Mouse (Mus musculus) lung, postnatal 14 days (tissue): ENCODE data around the gene Poc1a.

Source experiments
- DNase-seq: peaks from one replicate; pipeline ENCODE4 v3.0.0; 2021

The Poc1a gene

DNA sequence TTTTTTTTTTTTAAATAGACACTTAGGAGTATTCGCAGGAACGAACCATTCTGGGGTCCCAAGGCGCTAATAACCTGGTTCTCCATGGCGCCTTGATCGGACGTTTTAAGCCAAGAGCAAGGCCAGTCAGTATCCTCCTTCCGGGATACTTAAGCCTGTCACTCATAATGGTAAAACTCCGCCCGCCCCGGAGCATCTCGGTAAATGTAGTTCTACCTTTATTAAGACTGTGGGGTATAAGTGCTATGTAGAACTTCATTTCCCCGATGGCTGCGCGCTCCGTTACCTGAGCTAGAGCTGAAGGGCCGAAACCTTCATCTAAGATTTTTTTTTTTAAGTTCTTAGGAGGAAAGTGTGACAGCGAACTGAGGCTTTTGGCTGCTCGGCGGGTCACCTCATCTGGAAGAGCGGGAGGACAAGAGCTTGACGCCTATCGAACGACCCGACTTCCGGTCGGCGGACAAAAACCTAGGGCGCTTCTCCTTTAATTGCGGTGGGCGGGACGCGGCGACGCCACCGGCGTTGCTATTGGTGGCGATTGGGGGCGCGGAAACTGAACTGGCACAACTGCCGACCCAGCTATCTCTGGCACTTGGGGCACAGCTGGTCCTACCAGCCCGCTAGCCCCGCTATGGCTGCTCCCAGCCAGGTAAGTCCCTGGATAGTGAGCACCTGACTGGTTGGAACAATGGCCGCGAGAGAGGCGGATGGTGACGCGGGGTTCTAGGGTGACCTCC is at the start of gene Poc1a:
Gene Poc1a, plus strand, starts transcription at position 254 of the 737 bp plus-strand sequence.
- peak; percentile 94 for DNase-seq

DNA sequence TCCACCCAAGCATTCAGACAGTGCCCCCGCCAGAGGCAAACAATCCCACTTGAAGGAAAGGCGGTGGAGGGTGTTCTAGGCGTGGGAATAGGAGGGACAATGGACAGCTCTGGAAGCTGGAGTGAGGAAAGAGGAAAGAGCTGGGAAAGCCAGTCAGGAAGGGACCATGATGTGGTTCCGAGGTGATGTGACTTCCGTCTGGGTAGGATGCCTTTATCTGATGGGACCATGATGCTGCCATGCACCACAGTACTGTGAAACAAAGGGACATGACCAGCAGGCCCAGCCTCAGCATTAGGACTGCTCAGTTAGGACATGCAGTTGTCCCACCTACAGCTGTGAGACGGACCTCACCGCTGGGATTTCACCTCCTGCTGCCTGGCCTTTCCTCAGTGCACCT is 49.6 kb upstream of the Poc1a start:
- no peak for DNase-seq

DNA sequence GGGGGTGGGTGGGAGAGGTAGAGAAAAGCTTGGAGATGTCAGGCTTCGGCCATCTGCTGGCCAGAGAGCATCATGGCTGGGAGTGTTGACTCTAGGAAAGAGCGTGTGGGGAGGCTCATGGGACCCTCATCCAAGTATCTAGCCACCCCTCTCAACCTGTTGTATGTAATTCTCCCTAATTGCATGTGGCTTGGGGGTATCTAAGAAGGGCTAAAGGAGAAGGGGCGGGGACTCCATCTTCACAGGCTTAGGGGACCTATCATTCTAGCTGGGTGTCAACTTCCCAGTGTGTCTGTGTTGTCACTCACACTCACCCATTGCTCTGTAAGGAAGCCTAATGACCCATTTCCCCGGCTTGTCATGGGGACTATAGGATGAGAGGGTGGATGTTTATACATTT is 49.0 kb upstream of the Poc1a start:
- DNase-seq = no peak

DNA sequence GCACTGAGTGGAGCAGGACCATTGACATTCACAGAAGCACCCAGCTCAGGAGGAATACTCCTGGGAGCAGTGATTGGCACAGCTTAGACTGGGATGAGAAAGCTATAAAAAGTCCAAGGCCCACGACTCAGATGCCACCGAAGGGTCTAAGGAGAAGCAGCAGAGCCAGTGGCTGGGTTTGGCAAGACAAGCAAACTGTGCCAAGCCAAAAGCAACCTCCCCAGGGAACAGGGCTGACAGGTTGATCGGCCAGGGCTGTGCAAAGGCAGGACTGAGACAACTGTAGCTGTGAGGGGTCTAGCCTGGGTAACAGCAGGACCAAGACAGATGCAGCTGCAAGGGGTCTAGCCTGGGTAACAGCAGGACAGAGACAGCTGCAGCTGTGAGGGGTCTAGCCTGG is 47.9 kb upstream of the Poc1a start:
- no peak for DNase-seq

DNA sequence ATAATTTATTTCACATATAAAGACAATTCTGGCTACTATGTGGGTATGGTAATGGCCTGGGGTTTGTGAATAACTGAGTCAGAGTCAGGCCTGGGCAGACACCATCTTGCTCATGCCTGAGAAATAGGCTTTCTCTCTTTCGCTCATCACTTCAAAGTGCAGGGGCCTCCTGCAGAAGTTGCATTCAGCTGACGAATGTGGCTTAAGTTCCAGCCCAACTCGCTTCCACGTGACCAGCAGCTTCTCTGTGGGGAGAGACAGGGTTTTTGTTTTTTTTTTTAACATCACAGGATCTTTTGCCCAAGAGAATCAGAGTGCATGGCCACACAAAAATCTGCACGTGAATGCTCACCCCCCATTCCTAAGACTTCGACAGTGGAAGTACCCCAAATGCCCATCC is 46.9 kb upstream of the Poc1a start:
- no peak for DNase-seq

DNA sequence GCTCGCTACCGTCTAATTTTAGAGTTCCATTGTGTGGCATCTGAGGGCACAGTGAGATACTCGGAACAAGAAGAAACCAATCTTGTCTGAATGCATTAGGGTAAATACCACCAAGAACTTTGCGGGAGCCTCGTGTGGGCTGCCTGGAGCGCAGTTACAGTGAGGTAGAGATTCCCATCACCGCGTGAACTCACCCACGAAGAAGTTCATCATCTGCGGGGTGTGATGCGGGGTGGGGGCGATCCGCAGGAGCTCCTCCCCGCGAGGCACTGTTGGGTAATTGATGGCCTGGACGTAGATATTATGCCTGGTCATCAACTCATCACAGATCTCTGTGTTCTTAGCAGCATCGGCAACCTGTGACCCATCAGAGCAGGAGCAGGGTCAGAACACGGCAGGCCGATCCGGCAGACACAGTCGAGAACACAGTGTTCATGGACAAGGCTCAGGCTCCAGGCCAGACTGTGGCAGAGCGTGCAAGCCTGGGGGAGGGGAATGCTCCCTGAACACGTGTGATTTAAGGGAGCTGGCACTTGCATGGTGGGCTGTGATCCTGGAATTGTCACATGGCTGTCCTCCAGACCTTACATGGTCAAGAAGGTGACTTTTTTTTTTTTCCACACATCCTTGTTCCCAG is 45.5 kb upstream of the Poc1a start:
- DNase-seq = no peak

DNA sequence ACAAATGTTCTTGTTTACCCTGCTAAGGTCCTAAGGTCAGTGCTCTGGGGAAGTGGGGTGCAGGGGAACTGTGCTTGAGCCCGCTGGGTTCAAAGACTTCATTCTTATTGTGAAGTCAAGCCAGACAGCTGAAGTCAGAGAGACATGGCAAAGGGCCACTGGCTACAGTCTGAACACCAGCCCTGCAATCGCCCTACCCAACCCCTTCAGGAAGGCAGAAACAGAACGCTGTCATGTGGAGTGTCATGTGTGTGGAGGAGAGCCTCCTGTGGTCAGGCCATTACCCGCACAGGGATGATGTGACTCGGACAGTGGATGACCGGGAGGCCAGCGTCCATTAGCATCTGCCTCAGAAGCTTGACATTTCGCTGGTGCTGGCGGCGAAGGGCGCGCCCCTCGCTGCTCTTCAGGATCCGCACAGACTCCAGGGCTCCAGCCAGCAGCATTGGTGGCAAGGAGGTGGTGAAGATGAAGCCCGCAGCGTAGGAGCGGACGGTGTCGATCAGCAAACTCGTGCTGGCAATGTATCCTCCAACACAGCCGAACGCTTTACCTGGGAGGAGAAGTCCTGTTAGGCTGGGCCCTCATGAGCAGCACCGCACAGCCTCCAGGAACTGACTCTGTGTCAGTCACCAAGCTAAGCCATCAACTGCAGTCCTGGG is 44.6 kb upstream of the Poc1a start:
- no peak for DNase-seq

DNA sequence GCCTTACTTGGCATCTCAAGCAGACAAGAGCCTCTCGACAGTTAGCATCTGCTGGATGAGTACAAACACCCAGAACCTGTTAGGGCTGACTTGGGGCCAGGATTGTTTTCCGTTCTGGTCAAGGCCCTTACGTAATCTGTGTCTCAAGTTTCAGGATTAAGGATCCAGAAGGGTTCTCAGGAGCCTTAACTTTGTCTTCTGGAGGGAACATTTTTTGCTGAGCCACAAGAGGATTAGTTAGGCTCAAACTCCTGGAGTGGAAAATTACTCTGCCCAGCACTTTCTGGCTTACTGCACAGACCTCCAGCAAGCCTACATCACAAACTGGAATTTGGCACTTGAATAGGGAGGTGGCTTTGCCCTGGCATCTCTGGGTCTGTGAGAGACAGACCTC is 44.0 kb upstream of the Poc1a start:
- DNase-seq = peak; percentile 66

DNA sequence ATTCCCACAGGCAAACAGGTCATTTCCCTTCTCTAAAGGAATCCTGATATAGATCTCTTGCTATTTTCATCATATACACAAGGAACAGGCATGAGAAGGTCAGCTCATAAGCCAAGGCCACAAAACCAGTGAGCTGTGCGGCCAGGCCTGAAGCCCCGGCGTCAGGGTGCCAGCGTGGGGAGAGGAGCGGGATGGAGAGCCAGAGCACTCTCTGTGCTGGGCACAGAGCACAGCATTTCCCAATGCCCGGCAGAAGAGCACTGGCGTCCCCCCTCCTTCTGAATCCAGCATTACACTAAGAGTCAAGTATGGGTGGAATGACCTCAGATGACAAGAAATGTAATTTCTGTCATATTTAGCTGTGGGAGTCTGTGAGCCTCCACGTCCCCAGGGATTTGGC is 43.5 kb upstream of the Poc1a start:
- DNase-seq = no peak

DNA sequence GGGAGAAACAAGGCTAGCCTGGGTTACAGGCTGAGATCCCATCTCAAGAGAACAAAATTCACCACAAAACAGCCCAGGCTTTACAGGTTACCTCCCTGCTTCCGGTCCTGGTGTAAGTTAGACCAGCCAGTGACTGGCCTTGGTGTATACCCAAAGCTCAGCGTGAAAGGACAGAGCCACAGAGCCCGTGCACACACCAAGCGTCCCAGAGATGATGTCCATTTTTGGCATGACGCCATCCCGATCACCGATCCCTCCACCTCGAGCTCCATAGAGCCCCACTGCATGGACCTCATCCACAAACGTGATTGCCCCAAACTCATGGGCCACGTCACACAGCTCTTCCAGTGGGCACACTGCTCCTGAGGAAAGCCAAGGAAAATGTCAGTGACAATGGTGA is 43.0 kb upstream of the Poc1a start:
- no peak for DNase-seq

DNA sequence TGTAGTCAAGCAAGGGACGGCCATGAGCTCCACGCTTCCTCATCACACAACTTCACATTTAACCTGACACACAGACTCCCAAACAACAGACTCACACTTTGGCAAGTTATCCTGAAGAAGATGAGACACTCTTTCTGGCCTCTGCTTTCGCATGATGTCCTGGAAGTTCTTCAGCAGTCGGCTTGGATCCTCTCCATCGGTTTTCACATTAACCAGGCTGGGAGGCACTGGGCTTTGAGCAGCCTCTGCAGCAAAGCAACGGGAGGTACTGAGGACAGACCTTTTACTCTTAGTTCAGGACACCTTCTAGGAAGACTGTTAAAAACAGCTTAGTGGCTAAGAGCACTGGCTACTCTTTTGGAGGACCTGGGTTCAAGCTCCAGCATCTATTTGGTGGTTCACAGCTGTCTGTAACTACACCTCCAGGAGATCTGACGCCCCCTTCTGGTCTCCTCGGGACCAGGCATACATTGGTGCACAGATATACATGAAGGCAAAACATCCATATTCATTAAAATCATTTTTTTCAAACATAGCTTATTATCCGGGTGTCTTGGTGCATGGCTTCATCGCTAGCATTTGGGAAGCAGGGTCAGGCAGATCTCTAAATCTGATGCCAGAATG is 39.2 kb upstream of the Poc1a start:
- no peak for DNase-seq

DNA sequence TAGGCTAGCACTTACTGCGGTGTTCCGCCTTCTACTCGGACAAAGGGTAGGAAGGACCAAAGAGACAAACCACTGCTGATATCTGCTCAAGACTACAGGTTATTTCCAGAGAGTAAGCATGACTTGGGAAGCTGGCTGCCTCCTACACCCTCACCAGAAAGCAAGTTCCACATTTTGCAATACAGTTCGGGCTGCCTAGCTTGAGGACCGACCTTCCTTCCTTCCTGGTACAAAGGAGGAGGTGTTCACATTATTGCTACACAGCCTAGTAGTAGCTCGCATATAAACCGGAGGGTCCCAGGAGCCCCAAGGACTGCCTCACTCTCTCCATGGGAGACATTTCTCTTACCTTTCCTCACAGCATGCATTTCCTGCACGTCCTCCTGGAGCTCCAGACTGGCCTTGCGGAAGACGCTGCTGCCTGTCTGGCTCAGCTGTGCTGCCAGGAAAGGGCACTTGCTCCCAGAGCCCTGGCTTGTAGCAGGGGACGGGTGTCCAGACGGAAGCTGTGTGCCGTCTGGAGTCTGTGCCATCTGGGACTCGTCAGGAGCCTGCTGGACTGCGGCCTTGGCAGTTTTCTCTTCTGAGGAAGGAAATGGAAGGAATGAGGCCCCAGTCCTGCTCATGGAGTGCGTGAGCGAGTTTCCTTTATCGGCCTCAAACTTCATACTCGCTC is 37.9 kb upstream of the Poc1a start:
- DNase-seq = peak; percentile 59

DNA sequence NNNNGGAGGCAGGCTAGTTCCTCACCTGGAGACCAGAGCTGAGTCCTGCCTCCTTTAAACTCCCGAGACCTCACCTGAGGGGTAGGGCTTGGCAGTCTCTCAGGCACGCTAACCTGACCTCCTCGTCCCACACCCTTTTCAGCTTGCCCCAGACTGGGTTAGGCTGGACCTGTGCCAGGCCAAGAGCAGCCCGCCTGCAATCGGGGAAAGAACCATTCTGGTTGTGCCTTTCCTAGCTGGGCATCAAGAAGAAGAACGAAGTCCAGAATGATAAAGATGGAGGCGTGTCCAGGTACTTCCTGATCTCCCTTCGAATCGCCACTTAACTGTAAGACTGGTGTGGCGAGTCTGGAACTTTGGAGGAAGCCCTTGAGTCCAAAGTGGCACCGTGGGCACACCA is 31.3 kb upstream of the Poc1a start:
- peak; percentile 62 for DNase-seq

DNA sequence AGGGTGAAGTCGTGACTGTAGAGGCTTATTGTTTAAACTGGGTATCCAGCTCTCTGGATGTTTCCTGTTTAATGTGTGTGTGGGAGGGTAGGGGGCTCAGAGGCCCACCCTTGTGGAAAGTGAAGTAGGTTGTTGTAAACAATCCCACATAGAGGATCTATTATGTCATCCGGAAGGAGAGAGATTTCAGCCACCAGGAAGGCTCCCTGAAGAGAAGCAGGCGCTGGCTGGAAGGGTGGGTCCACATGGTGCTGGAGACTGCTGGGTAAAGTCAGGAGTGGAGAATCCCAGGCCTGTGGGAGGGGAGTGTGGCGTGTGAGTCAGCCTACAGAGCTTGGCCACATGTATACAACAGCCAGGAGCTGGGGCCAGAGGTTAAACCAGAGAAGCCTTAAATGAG is 30.6 kb upstream of the Poc1a start:
- peak; percentile 66 for DNase-seq

DNA sequence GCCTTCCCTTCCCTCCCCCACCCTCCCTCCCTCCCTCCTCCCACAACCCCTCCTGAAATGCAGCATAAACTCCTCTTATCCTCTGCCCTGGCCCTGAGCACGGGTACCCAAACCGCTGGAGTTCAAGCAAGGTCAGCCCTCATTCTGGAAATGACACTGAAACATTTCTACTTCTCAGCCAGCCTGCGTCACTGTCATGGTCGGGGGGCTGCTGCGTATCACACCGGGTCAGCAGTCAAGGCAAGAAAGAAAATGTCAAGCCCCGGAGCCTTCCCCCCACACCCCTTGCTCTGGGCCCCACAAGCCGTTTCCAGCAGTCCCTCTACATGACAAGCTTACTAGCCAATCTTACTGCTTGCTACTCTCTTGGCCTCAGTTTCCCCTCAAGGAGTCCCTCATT is 29.8 kb upstream of the Poc1a start:
- no peak for DNase-seq

DNA sequence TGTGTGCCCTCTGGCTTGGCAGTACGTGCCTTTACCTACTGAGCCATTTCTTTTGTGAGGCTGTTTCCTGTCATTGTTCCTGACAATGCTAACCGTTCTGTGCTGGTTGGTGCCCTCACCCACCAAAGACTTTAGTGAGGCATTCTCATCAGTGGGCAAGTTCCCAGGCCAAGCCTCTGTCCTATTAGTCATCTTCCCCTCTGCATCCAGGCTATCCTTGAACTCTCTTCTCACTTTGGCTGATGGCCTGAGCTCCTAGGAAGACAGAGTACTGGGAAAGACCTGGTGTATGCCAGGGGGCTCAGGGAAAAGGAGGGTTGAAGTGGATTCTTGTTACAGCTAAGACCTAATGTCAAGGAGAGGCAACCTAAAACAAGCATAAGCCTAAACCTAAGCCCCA is 26.9 kb upstream of the Poc1a start:
- no peak for DNase-seq

DNA sequence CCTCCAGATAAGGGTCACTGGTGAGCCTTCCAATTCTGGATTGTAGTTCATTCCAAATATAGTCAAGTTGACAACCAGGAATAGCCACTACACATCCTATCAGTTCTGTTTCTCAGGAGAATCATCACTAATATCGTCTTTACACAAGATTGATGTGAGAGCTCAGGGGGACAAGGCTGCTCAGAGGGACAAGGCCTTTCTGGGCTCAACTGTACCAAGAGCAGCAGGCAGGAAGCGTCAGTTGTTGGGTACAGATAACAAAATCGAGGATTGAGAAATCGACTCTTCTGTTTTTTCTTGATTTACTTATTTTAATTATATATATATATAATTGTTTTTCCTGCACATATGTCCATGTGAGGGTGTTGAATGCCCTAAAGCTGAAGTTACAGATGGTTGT is 22.4 kb upstream of the Poc1a start:
- DNase-seq = no peak

DNA sequence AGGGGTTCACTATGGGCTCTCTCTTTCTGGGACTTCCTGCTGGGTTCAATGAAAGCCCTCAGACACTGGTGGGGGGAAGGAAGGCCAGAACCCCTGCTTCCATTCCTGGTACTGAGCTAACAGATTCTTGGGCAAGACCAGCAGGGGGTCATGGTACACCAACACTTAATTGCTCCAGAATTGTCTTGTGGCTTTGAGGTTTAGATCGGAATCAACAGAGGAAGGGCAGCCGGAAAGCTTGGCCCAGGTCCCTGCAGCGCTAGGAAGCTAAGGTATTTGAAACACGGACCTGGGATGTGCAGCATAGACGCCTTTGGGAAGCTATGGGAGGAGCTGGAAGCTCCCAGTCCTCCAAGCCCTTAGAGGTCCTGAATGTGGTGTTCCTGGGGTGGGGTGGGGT is 21.9 kb upstream of the Poc1a start:
- DNase-seq = no peak

DNA sequence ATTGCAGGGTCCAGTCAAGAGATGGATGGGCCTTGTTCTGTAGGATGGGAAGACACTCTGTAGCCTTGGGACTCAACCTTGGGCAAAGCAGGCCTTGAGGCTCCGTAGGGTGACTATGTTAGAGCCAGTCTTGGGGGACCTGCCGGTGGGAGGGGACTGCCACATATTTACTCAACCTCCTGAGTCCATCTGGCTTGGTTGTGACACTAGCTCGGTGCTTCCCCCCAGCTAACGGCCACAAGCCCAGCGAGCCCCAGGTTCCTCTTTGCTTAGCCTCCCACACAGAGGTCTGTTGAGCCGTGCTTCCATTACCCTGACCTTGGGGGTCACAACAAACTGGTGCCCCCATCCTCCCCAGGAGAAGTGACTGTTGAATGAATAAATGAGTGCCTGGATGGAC is 19.8 kb upstream of the Poc1a start:
- no peak for DNase-seq

DNA sequence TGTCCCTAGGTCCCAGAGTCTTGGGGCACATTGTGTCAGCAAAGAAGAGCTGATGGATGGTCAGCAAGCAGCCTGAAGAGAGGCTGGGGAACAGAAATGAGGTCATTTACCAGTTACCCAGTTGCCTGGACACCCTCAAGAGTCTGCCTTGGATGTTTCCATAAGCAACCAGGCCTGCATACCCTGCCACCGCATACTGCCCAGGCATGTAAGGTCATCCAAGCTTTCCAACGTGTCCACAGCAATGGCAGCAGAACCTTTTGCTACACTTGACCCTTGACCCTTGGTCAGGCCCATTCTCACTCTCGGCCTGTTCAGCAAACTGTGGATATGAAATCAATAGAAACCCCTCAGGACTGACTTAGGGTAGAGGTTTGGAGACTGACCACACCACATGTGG is 19.4 kb upstream of the Poc1a start:
- DNase-seq = no peak

DNA sequence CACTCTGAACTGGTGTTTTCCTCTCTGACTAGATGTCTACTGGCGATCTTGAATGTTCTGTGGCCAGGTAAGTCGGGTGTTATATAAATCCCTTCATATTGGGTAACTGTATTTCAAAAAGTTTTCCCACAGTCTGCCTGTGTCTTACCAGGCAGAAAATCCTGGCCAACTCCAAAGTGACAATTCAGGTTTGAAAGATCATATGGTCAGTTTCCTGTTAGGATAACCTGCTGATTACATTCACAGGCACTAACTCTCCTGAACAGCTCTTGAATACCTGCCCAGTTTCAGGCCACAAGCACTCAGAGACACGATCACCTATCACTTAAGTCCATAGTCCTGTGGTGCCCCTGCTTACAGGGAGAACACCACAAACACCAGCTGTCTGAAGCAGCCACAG is 18.8 kb upstream of the Poc1a start:
- DNase-seq = no peak

DNA sequence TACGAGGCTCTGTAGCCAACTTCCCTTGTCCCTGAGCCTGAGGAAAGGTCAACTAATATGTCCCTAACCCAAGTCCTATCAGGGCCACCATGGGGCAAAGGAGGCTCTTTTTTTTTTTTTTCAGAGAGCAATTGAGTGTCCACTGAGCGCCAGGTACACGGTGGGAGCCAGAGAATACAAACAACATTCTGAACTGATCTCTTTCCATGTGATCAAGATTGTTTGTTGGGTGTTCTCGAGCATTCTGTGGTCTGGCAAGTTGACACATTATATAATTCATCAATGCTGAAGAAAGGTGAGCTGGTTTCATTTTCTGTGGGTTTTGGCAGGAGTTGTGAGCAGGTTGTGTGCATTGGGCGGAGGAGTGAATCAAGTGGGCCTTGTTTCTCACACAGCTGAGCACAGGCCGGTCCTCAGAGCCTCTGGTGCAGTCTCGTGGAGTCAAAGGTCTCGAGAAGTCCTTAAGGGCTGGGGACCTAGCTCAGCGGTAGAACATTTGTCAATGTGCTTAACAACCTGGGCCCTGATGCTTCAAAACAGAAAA is 17.4 kb upstream of the Poc1a start:
- DNase-seq = no peak
